Mouse (Mus musculus) hindbrain, embryonic 15.5 days (tissue): Measurements from ENCODE around the gene Nrxn2. TPM values are rescaled to one million over a fixed set of nuclear protein-coding genes. Genes with fewer than 3 reads are reported as not detected.

ENCODE experiments used
- ATAC-seq: fragments of 200-750 bp; cut with Nextera tagmentation; 2 replicates; pipeline ENCODE4 v1.8.0; 2017; ENCODE audit warnings: low read depth, moderate number of reproducible peaks, moderate TSS enrichment; ENCODE audit not compliant: low FRiP score
- H3K27ac ChIP-seq: fragments of 300-500 bp; sonication (generic); replicated peaks from 2 replicates; pipeline ENCODE4 v1.5.1; 2015; ENCODE audit warnings: mild to moderate bottlenecking, inconsistent platforms
- H3K27me3 ChIP-seq: fragments of 300-500 bp; sonication (generic); 2 replicates; pipeline ENCODE4 v1.6.1; 2015; ENCODE audit warnings: control low read depth, inconsistent platforms
- H3K36me3 ChIP-seq: fragments of 300-500 bp; sonication (generic); 2 replicates; pipeline ENCODE4 v1.6.1; 2015; ENCODE audit warnings: control low read depth, inconsistent platforms
- H3K4me1 ChIP-seq: fragments of 300-500 bp; sonication (generic); replicated peaks from 2 replicates; pipeline ENCODE4 v1.6.1; 2015; ENCODE audit warnings: control low read depth, inconsistent platforms
- H3K4me2 ChIP-seq: fragments of 300-500 bp; sonication (generic); 2 replicates; pipeline ENCODE4 v1.6.1; 2015; ENCODE audit warnings: moderate library complexity, mild to moderate bottlenecking, inconsistent platforms
- H3K4me3 ChIP-seq: fragments of 300-500 bp; sonication (generic); 2 replicates; pipeline ENCODE4 v1.5.1; 2015; ENCODE audit warnings: mild to moderate bottlenecking, inconsistent platforms
- H3K9ac ChIP-seq: fragments of 300-500 bp; sonication (generic); 2 replicates; pipeline ENCODE4 v1.6.1; 2015; ENCODE audit warnings: inconsistent platforms
- H3K9me3 ChIP-seq: fragments of 300-500 bp; sonication (generic); 2 replicates; pipeline ENCODE4 v1.6.1; 2016; ENCODE audit warnings: control low read depth, inconsistent platforms
- WGBS: fragments of 180-500 bp; shearing (Covaris S2); methylation state at CpG from one replicate; pipeline ENCODE4 v1.1.7; 2015; 5-methylcytosine and 5-hydroxymethylcytosine counted together
- polyA plus RNA-seq: library from polyadenylated mRNA; unstranded; fragments of >200 nt; fragmentation: Nextera tagmentation; extraction: Ambion mirVana; gene quantifications from 2 replicates; pipeline ENCODE4 v1.2.1, GENCODE M21; 2015

The Nrxn2 gene
- polyA plus RNA-seq, 1 experiment from 2014 or later = 46.6 TPM

DNA sequence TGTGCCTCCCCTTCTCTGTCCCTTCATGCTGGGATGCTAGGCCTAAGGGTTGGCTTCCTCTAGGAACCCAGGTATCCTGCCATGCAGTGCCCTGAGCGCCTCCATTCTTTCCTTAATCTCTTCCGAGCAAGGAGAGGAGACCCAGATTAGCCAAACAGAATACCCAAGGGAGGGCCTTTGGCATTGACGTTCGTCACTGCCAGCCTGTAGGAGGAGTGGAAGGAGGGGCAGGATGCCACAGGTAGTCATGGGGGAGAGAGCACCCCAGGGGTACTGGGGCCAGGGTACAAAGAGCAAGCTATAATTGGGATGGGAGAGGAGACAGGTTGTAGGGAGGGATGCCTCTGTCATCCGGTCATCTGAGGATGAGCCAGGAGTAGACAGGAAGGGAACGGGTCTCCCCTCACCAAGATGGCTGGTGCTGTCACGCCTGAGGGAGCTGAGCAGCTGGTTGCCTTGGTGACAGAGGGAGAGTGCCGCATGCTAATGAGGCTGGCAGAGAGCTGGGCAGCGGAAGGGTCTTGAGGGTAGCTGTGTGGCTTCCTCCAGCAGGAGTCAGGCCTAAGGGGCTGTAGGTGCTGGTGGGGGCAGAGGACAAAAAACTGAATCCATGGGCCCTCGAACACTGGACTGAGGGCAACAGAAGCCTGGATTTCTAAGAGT lies 27.4 kb downstream of the Nrxn2 start:
- no peaks in the 10 kb centered on the region for H3K36me3 ChIP-seq
- no peaks in the 10 kb centered on the region for H3K27me3 ChIP-seq
- H3K4me1 ChIP-seq = peaks cover 85% of the 10 kb centered on the region
- H3K9me3 ChIP-seq = no peaks in the 10 kb centered on the region
- peak overlapping the region; percentile 15; the same call in 1 of the 2 replicates for H3K9ac ChIP-seq
- H3K4me3 ChIP-seq = no peak overlapping the region
- peak; percentile 83 for ATAC-seq
- WGBS = 11% methylated on average over 10 of the region's 10 CpGs
- H3K4me2 ChIP-seq = peak overlapping the region; percentile 41
- peak overlapping the region; percentile 84 for H3K27ac ChIP-seq

DNA sequence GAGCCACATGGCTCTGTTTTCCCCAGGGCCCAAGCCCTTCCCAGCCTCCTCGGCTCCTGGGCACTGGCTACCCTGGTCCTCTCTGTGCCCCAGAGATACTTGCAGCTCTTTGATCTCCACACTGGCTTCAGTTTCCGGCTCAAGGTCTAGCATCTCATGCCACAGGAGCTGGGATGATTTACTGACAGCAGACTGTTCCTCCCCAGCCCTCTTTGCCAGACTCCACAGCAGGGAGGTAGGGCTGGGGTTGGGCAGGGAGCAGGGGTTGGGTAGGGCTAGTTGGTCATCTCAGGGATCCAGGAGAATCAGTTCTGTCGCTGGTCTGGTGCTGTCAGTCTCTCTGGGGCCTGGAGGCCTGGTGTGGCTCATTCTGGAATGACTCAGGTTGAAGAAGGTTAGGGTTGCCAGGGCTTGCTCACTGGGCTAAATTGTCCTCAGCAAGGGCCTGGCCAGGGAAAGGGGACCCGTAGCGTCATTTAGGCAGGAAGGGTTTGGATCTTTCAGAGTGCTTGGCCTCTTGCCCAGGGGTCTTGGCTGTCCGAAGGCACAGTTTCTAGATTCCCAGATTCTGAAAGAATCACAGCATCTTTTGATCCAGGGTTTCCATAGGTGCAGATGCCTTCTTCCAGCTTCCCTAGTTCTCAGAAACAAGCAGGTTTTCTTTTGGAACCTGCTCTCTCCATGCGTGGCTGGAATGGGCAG lies 28.4 kb downstream of the Nrxn2 start:
- Histone ChIP-seq H3K27me3 (no peaks in the 10 kb centered on the region), H3K36me3 (no peaks in the 10 kb centered on the region), H3K4me2 (peak overlapping the region; percentile 41; the same call in 1 of the 2 replicates), H3K4me3 (no peak overlapping the region), H3K9me3 (no peaks in the 10 kb centered on the region), H3K27ac (peak overlapping the region; percentile 84), H3K9ac (no peak overlapping the region), H3K4me1 (peaks cover 92% of the 10 kb centered on the region)
- ATAC-seq = no peak
- WGBS = 34% methylated on average over 7 of the region's 7 CpGs

DNA sequence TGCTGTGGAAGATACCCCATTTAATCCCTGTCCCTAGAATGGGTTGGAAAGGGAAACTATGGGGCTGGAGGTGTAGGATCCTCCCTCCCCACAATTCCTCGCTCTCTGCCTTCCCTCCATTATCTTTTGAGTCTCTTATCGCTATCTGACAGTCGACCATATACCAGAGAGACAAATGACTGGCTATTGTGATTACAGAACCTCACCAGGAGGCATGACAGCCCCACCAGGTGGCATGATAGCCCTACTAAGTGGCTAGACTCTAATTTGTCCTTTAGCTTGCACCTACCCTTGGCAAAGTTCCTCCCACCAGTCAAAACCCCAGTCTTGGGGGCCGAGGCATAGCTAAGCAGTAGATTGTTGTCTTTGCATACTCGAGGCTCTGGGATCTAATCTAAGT lies 30.2 kb downstream of the Nrxn2 start:
- Histone ChIP-seq H3K27ac (no peak overlapping the region), H3K4me2 (no peak overlapping the region), H3K27me3 (no peaks in the 10 kb centered on the region), H3K9ac (no peak overlapping the region), H3K4me3 (no peak overlapping the region), H3K9me3 (no peaks in the 10 kb centered on the region), H3K36me3 (no peaks in the 10 kb centered on the region), H3K4me1 (peaks cover 92% of the 10 kb centered on the region)
- no peak for ATAC-seq
- 56% methylated on average over 5 of the region's 5 CpGs for WGBS

DNA sequence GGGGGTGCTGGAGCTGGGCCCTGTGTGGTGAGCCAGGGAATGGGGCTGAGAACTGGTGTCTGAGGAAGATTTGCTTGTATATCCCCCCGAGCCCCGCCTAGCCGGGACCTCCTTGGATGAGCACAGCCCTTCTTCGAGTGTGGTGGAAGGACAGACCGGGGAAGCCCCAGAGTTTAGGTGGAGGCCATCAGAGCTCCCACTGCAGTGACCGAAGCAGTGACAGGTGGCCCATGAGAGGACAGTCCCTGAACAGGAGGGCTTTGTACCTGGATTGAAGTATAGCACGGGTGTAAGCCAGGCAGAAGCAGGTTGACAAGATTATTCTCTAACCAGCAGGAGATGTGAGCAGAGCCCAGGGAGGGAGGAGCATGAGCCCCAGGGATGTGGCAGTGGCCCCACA lies 31.3 kb downstream of the Nrxn2 start:
- no peaks in the 10 kb centered on the region for H3K27me3 ChIP-seq
- H3K9ac ChIP-seq = no peak overlapping the region
- WGBS = 76% methylated on average over 7 of the region's 7 CpGs
- H3K4me3 ChIP-seq = no peak overlapping the region
- 0 out of 2 replicates have a peak overlapping the region, but pooled peaks have one; percentile 9 for H3K27ac ChIP-seq
- ATAC-seq = no peak
- no peaks in the 10 kb centered on the region for H3K36me3 ChIP-seq
- peaks cover 89% of the 10 kb centered on the region for H3K4me1 ChIP-seq
- no peaks in the 10 kb centered on the region for H3K9me3 ChIP-seq
- H3K4me2 ChIP-seq = no peak overlapping the region

DNA sequence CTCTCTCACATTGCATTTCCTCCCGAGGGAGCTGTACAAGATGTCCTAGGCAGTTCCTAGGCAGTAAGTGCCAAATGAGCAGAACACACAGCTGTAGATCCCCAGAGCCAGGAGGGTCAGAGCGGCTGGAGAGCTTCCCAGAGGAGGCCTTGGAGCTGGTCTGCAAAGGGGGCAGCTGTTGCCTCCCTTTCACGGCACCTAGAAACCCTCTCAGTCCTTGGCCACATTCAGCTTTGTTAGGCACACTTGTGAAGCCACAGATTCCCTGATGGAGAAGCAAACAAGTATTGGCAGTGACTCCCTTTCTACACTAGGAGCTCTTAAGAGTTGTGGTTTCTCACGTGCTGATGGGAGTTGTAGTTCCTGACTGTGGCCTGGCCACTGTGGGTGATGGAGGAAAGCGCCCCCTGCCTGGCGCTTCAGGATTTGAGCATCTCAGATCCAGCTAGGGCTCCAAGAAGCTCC lies 33.5 kb downstream of the Nrxn2 start:
- WGBS = 19% methylated on average over 6 of the region's 6 CpGs

DNA sequence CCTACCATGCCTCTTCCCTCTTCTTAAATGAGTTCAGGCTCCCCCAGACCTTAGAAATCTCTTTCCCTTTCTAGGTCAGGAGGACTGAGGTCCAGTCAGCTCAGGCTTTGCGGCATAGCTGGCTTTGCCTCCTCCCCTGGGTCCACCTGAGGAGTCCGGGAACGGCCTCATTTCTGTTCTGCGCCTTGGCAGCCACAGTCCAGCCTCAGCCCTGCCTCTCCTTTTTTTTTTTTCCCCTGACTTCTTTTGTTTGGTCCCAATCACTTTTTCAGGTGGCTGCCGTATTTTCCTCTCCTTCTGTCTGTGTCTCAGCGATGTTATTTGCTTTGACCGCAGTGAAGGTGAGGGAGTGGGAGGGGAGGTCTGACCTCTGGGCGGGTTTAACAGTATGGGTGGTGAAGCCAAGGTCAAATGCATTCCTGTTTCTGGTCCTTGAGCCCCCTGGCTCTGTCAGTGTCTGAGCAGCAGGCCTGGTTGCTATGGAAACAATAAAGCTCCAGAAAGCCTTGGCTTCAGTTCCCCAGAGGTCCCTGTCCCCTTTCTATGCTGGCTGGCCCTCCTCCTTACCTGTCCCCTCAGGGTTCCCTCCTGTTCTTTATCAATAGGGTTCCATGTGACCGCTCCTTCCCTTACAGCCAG lies 34.3 kb downstream of the Nrxn2 start:
- Histone ChIP-seq H3K4me1 (peaks cover 59% of the 10 kb centered on the region), H3K9ac (no peak overlapping the region), H3K27ac (peak overlapping the region; percentile 75), H3K27me3 (no peaks in the 10 kb centered on the region), H3K4me3 (no peak overlapping the region), H3K4me2 (0 out of 2 replicates have a peak overlapping the region, but pooled peaks have one; percentile 3), H3K36me3 (peaks cover 2% of the 10 kb centered on the region; the same call in 1 of the 2 replicates), H3K9me3 (no peaks in the 10 kb centered on the region)
- peak; percentile 14; the same call in 1 of the 2 replicates for ATAC-seq
- whole genome bisulfite sequencing = 23% methylated on average over 9 of the region's 9 CpGs

More for the DNA sequence above, 33.5 kb downstream of the Nrxn2 start:
- peak overlapping the region; percentile 75 for H3K27ac ChIP-seq
- no peak overlapping the region for H3K4me2 ChIP-seq
- no peak overlapping the region for H3K4me3 ChIP-seq
- no peak overlapping the region for H3K9ac ChIP-seq
- H3K4me1 ChIP-seq = peaks cover 67% of the 10 kb centered on the region
- ATAC-seq = peak; percentile 70
- H3K27me3 ChIP-seq = no peaks in the 10 kb centered on the region
- H3K36me3 ChIP-seq = 0 out of 2 replicates have a peak, but pooled peaks cover 2% of the 10 kb centered on the region
- H3K9me3 ChIP-seq = no peaks in the 10 kb centered on the region

DNA sequence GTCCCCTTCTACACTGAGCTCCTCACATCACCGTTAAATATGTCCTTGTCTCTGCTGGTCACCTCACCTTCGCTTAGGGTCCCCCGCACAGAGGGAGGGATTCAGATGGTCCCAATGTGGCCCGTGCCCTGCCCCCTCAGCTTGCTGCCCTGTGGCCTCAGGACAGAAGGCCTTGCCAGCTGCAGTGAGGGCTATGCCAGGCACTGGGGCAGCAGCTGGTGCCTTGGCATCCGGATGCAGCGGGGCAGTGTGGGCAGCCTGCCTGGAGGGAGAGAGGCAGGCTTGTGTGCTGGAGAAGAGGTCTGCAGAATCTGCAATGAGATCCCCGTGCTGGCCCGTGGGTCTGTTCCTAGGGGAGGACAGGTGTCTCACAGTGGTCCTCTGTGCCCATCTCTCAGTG lies 34.8 kb downstream of the Nrxn2 start:
- H3K4me1 ChIP-seq = peaks cover 54% of the 10 kb centered on the region
- H3K9ac ChIP-seq = no peak overlapping the region
- peak overlapping the region; percentile 75 for H3K27ac ChIP-seq
- no peaks in the 10 kb centered on the region for H3K27me3 ChIP-seq
- 0 out of 2 replicates have a peak overlapping the region, but pooled peaks have one; percentile 3 for H3K4me2 ChIP-seq
- ATAC-seq = peak; percentile 38; the same call in 1 of the 2 replicates
- peaks cover 5% of the 10 kb centered on the region; the same call in 1 of the 2 replicates for H3K36me3 ChIP-seq
- 34% methylated on average over 8 of the region's 8 CpGs for WGBS
- no peak overlapping the region for H3K4me3 ChIP-seq
- H3K9me3 ChIP-seq = no peaks in the 10 kb centered on the region

DNA sequence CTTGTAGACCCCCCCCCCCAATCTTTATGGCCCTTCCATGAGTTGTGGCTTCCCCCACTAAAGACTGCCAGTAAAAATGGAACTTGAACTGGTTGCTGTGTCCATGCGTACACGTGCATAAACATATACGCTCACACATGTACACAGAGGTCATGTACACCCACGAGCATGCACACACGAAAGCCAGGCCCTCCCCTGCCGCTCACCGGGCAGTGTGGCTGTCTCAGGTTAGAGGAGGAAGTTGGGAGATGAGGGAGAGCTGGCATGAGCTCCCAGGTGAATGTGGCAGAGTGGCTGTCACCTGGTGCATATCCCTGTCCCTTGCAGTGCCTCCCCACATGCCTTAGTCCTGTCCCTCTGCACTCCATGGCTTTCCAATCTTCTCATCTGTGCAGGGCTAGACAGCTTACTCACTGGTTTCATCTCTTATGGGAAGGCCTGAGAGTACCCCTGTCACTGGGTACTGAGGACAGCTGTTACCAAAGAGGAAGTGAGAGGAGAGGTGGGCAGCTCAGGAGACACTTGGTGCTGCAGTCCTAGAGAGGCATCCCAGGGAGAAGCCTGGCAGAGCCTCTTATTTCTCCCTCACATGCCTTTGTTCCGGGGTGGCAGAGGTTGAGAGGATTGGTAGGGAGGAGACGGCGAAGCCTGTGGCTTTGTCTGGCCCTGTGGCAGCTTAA lies 35.6 kb downstream of the Nrxn2 start:
- H3K36me3 ChIP-seq = peaks cover 6% of the 10 kb centered on the region
- no peak overlapping the region for H3K9ac ChIP-seq
- H3K4me2 ChIP-seq = no peak overlapping the region
- no peak for ATAC-seq
- H3K27ac ChIP-seq = peak overlapping the region; percentile 75
- H3K4me3 ChIP-seq = no peak overlapping the region
- peaks cover 49% of the 10 kb centered on the region for H3K4me1 ChIP-seq
- no peaks in the 10 kb centered on the region for H3K9me3 ChIP-seq
- WGBS = 73% methylated on average over 10 of the region's 10 CpGs
- no peaks in the 10 kb centered on the region for H3K27me3 ChIP-seq

DNA sequence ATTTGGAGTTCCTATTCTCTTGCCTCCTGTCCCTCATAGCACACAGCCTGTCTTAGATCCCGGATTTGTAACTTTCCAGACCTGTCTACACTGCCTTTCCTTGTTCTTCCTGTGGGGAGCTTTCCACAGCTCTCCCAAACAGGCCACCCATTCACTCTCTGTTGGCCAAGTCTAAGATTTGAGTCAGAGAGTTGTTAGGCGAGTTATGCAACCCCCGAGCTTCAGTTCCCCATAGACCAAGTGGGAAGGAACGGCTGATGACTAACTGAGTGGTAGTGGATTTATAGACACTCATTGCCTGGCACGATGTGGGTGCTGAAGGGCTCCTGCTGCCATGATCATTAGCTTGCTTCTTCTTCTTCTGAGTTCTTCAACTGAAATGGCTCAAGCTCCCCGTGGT lies 41.0 kb downstream of the Nrxn2 start:
- H3K4me1 ChIP-seq = peaks cover 18% of the 10 kb centered on the region
- no peak overlapping the region for H3K4me3 ChIP-seq
- no peak overlapping the region for H3K27ac ChIP-seq
- no peaks in the 10 kb centered on the region for H3K9me3 ChIP-seq
- H3K9ac ChIP-seq = no peak overlapping the region
- no peak overlapping the region for H3K4me2 ChIP-seq
- no peaks in the 10 kb centered on the region for H3K27me3 ChIP-seq
- peaks cover 15% of the 10 kb centered on the region for H3K36me3 ChIP-seq
- WGBS = 91% methylated on average over 6 of the region's 6 CpGs
- no peak for ATAC-seq

DNA sequence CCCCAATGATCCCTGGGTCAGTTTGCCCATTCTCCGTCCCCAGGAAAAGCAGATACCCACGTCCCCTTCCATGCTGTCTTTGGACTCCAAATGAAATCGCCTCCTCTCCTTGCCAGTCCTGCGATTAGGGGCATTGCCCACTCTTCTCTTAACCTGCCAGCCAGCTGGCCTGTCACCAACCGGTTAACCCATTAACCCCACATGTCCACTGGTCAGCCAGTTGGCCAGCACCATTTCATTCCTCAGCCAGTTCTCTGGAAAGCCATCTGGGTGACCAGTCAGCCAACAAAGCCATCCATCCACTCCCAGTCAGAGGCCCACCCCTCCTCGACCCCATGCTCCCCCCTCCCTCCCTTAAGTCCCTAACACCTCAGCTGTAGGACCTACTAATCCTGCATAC lies 44.3 kb downstream of the Nrxn2 start:
- Histone ChIP-seq H3K27ac (no peak overlapping the region), H3K9me3 (no peaks in the 10 kb centered on the region), H3K9ac (no peak overlapping the region), H3K36me3 (peaks cover 13% of the 10 kb centered on the region), H3K27me3 (no peaks in the 10 kb centered on the region), H3K4me1 (peaks cover 34% of the 10 kb centered on the region), H3K4me3 (no peak overlapping the region), H3K4me2 (no peak overlapping the region)
- ATAC-seq = no peak
- WGBS = 57% methylated on average over 6 of the region's 6 CpGs

DNA sequence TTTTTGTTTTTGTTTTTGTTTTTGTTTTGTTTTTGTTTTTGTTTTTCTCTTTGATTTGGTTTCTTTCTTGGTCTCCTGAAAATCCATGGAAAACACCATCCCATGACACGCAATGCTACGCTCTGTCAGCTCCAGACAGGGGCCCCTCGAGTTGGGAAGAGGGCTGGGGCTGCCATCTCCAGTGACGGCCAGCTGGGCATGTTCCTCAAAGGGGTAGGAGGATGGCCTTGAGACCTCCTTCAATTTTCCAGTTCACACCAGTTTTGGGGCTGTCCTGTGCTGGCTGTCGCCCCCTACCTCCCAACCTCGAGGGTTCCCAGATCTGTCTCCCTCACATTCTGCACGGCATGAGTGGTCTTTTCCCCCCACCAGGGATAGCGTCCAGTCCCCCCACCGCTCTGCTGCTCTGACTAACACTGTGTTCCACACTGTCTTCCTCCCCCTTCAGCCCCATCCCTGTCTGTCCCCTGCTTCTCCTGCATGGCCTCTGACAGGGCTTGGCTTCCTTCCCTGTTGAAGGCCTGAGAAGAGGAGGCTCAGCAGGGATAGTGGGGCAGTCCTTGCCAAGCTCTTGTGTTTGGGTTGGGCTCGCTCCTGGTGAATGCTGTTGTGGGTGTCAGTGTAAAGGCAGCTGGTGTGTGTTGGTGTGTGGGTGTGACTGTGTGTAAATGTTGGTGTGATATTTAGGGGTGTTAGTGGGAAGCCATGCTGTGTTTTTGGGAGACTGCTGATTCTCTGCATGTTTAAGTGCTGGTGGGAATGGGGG lies 46.0 kb downstream of the Nrxn2 start:
- Histone ChIP-seq H3K4me2 (no peak overlapping the region), H3K9me3 (no peaks in the 10 kb centered on the region), H3K27ac (peak overlapping the region; percentile 69), H3K27me3 (no peaks in the 10 kb centered on the region), H3K9ac (no peak overlapping the region), H3K36me3 (peaks cover 7% of the 10 kb centered on the region), H3K4me1 (peaks cover 34% of the 10 kb centered on the region), H3K4me3 (no peak overlapping the region)
- 26% methylated on average over 10 of the region's 10 CpGs for WGBS
- ATAC-seq = peak; percentile 66
